Comparison of ENCODE assay signal across 8 mouse cellular contexts in genomic region chr9:55151096-55151495, GRCm38 (mm10). TPM values are rescaled to one million over a fixed set of nuclear protein-coding genes. Genes with fewer than 3 reads are reported as not detected.
DNase-seq lines count a peak whose midpoint lies in the region; ATAC-seq and TF ChIP-seq lines count a peak whose summit lies in the region.

No protein-coding gene starts in this region.

- peaks cover 13% of the 10 kb centered on the region for H3K4me1 ChIP-seq in intestine, embryonic 14.5 days (replicated peaks; ENCODE audit: control insufficient read depth, insufficient read depth, low read length)
- peaks cover 7% of the 10 kb centered on the region for H3K4me1 ChIP-seq in intestine, embryonic 16.5 days (ENCODE audit: control insufficient read depth, insufficient read depth, low read length)
- H3K4me1 ChIP-seq in G1E (ENCODE audit: insufficient read depth, low read depth, low read length), result peaks cover 47% of the 10 kb centered on the region
- H3K4me1 ChIP-seq in forebrain, embryonic 11.5 days (replicated peaks; ENCODE audit: control insufficient read depth, insufficient read depth, low read length), result peaks cover 7% of the 10 kb centered on the region; the same call in 1 of the 2 replicates
- H3K4me1 ChIP-seq in liver, embryonic 11.5 days (replicated peaks; ENCODE audit: control insufficient read depth, insufficient read depth, low read length), result peaks cover 15% of the 10 kb centered on the region
- H3K4me1 ChIP-seq in stomach, embryonic 16.5 days (ENCODE audit: control insufficient read depth, insufficient read depth, low read length), result peaks cover 15% of the 10 kb centered on the region

- H3K9me3 ChIP-seq in intestine, embryonic 14.5 days (ENCODE audit: control insufficient read depth, low read length), result no peaks in the 10 kb centered on the region
- no peaks in the 10 kb centered on the region for H3K9me3 ChIP-seq in intestine, embryonic 16.5 days (ENCODE audit: control insufficient read depth, low read length)
- no peaks in the 10 kb centered on the region for H3K9me3 ChIP-seq in G1E (replicated peaks)
- H3K9me3 ChIP-seq in forebrain, embryonic 11.5 days (ENCODE audit: control insufficient read depth, low read length), result no peaks in the 10 kb centered on the region
- H3K9me3 ChIP-seq in liver, embryonic 11.5 days (ENCODE audit: control insufficient read depth, low read length), result no peaks in the 10 kb centered on the region
- no peaks in the 10 kb centered on the region for H3K9me3 ChIP-seq in stomach, embryonic 16.5 days (replicated peaks; ENCODE audit: control insufficient read depth, low read length)

- no peaks in the 10 kb centered on the region for H3K36me3 ChIP-seq in intestine, embryonic 14.5 days (ENCODE audit: control insufficient read depth, insufficient read depth, low read length)
- H3K36me3 ChIP-seq in intestine, embryonic 16.5 days (ENCODE audit: control insufficient read depth, insufficient read depth, low read length), result no peaks in the 10 kb centered on the region
- peaks cover 23% of the 10 kb centered on the region for H3K36me3 ChIP-seq in G1E (replicated peaks)
- H3K36me3 ChIP-seq in forebrain, embryonic 11.5 days (ENCODE audit: control insufficient read depth, insufficient read depth, low read length), result no peaks in the 10 kb centered on the region
- H3K36me3 ChIP-seq in liver, embryonic 11.5 days (ENCODE audit: control insufficient read depth, insufficient read depth, low read length), result no peaks in the 10 kb centered on the region
- H3K36me3 ChIP-seq in stomach, embryonic 16.5 days (ENCODE audit: control insufficient read depth, insufficient read depth, low read length), result no peaks in the 10 kb centered on the region

- peak overlapping the region; percentile 93 for H3K4me2 ChIP-seq in intestine, embryonic 14.5 days (ENCODE audit: low read length)
- H3K4me2 ChIP-seq in intestine, embryonic 16.5 days (ENCODE audit: low read depth, low read length), result no peak overlapping the region
- H3K4me2 ChIP-seq in forebrain, embryonic 11.5 days (ENCODE audit: low read depth, low read length, severe bottlenecking), result peak overlapping the region; percentile 85
- H3K4me2 ChIP-seq in liver, embryonic 11.5 days, result peak overlapping the region; percentile 85
- peak overlapping the region; percentile 93 for H3K4me2 ChIP-seq in stomach, embryonic 16.5 days (ENCODE audit: low read depth, low read length)

- DNase-seq in intestine, embryonic 14.5 days (ENCODE audit: low spot score), result no peak
- DNase-seq in G1E (ENCODE audit: low spot score), result no peak
- no peak for DNase-seq in forebrain, embryonic 11.5 days (ENCODE audit: low spot score)
- DNase-seq in liver, embryonic 11.5 days (ENCODE audit: low spot score), result no peak
- DNase-seq in embryo, embryonic 9.5 days (ENCODE audit: extremely low spot score), result no peak

- H3K9ac ChIP-seq in intestine, embryonic 14.5 days (ENCODE audit: low read length), result no peak overlapping the region
- no peak overlapping the region for H3K9ac ChIP-seq in intestine, embryonic 16.5 days (ENCODE audit: low read depth, low read length)
- 0 out of 2 replicates have a peak overlapping the region, but pooled peaks have one; percentile 17 for H3K9ac ChIP-seq in forebrain, embryonic 11.5 days (ENCODE audit: low read length)
- H3K9ac ChIP-seq in liver, embryonic 11.5 days (ENCODE audit: low read depth, low read length), result peak overlapping the region; percentile 95; the same call in 1 of the 2 replicates
- no peak overlapping the region for H3K9ac ChIP-seq in stomach, embryonic 16.5 days (ENCODE audit: low read length)

- no peak overlapping the region for H3K4me3 ChIP-seq in intestine, embryonic 14.5 days (ENCODE audit: low read depth, low read length)
- H3K4me3 ChIP-seq in intestine, embryonic 16.5 days (ENCODE audit: low read length), result no peak overlapping the region
- H3K4me3 ChIP-seq in G1E (ENCODE audit: low read depth, low read length), result peak overlapping the region; percentile 81
- peak overlapping the region; percentile 81; the same call in 1 of the 2 replicates for H3K4me3 ChIP-seq in forebrain, embryonic 11.5 days (ENCODE audit: low read depth, low read length)
- H3K4me3 ChIP-seq in liver, embryonic 11.5 days (ENCODE audit: low read depth, low read length), result peak overlapping the region; percentile 68
- peak overlapping the region; percentile 74 for H3K4me3 ChIP-seq in stomach, embryonic 16.5 days (replicated peaks; ENCODE audit: low read length)

- H3K27me3 ChIP-seq in intestine, embryonic 14.5 days (replicated peaks; ENCODE audit: control insufficient read depth, insufficient read depth, low read length), result no peaks in the 10 kb centered on the region
- H3K27me3 ChIP-seq in intestine, embryonic 16.5 days (replicated peaks; ENCODE audit: control insufficient read depth, insufficient read depth, low read length), result no peaks in the 10 kb centered on the region
- H3K27me3 ChIP-seq in G1E (ENCODE audit: insufficient read depth, low read length), result no peaks in the 10 kb centered on the region
- H3K27me3 ChIP-seq in forebrain, embryonic 11.5 days (ENCODE audit: control insufficient read depth, insufficient read depth, low read length), result no peaks in the 10 kb centered on the region
- H3K27me3 ChIP-seq in liver, embryonic 11.5 days (replicated peaks; ENCODE audit: control insufficient read depth, insufficient read depth, low read length), result no peaks in the 10 kb centered on the region
- no peaks in the 10 kb centered on the region for H3K27me3 ChIP-seq in stomach, embryonic 16.5 days (ENCODE audit: control insufficient read depth, insufficient read depth, low read length)

- no peak overlapping the region for H3K27ac ChIP-seq in intestine, embryonic 14.5 days (ENCODE audit: low read depth)
- H3K27ac ChIP-seq in intestine, embryonic 16.5 days (ENCODE audit: low read length), result no peak overlapping the region
- H3K27ac ChIP-seq in forebrain, embryonic 11.5 days (ENCODE audit: low read depth, low read length), result no peak overlapping the region
- H3K27ac ChIP-seq in liver, embryonic 11.5 days (ENCODE audit: low read depth, low read length), result no peak overlapping the region
- no peak overlapping the region for H3K27ac ChIP-seq in stomach, embryonic 16.5 days (ENCODE audit: low read length)

- ATAC-seq in intestine, embryonic 14.5 days (replicated peaks; ENCODE audit: low FRiP score, low TSS enrichment, low read depth), result no peak
- no peak for ATAC-seq in intestine, embryonic 16.5 days
- no peak for ATAC-seq in G1E (ENCODE audit: extremely low read depth, insufficient number of reproducible peaks, low FRiP score, poor library complexity, severe bottlenecking)
- ATAC-seq in forebrain, embryonic 11.5 days (replicated peaks; ENCODE audit: low FRiP score), result no peak
- ATAC-seq in liver, embryonic 11.5 days (replicated peaks; ENCODE audit: low FRiP score), result no peak
- no peak for ATAC-seq in stomach, embryonic 16.5 days (ENCODE audit: insufficient read depth, low FRiP score)
- ATAC-seq in megakaryocyte progenitor cell, adult 5-6 weeks (replicated peaks; ENCODE audit: poor library complexity), result no peak

- TF ChIP-seq CTCF in G1E (IDR thresholded peaks at IDR 0.05; ENCODE audit: low read depth, low read length), result no peak

RNA-seq across cellular contexts. Expression of gene Ube2q2, which starts 2.4 kb away (rescaled TPM):
- polyA plus RNA-seq in intestine, embryonic 14.5 days (2014; fragmentation: Nextera tagmentation; extraction: Ambion mirVana), result 33.2 and 33.8 TPM in 2 replicates
- polyA plus RNA-seq in intestine, embryonic 16.5 days (2015; fragmentation: Nextera tagmentation; extraction: Ambion mirVana), result 10.6 and 12.2 TPM in 2 replicates
- 74.3 and 86.9 TPM in 2 replicates for total RNA-seq in G1E (2014; fragmentation: Nextera tagmentation)
- total RNA-seq in G1E (2017), result 78.4 and 90.6 TPM in 2 replicates
- polyA plus RNA-seq in G1E (2012), result 31.6 and 42.3 TPM in 2 replicates
- polyA plus RNA-seq in forebrain, embryonic 11.5 days (2014; fragmentation: Nextera tagmentation; extraction: Ambion mirVana), result 46.1 and 49.4 TPM in 2 replicates
- polyA plus RNA-seq in liver, embryonic 11.5 days (2014; fragmentation: Nextera tagmentation; extraction: Ambion mirVana), result 34.8 and 36.9 TPM in 2 replicates
- polyA plus RNA-seq in stomach, embryonic 16.5 days (2015; fragmentation: Nextera tagmentation; extraction: Ambion mirVana), result 14.3 and 15.8 TPM in 2 replicates
- total RNA-seq in megakaryocyte progenitor cell, adult 5-6 weeks (2015), result 44.4 and 46.8 TPM in 2 replicates
- 45.2 and 57.7 TPM in 2 replicates for total RNA-seq in megakaryocyte progenitor cell, adult 5-6 weeks (2017)

RNA-seq across cellular contexts. Expression of gene Fbxo22, which starts 57.6 kb away (rescaled TPM):
- 57.5 and 63.0 TPM in 2 replicates for polyA plus RNA-seq in intestine, embryonic 14.5 days (2014; fragmentation: Nextera tagmentation; extraction: Ambion mirVana)
- polyA plus RNA-seq in intestine, embryonic 16.5 days (2015; fragmentation: Nextera tagmentation; extraction: Ambion mirVana), result 55.3 and 61.0 TPM in 2 replicates
- total RNA-seq in G1E (2014; fragmentation: Nextera tagmentation), result 70.2 and 88.0 TPM in 2 replicates
- 57.0 and 60.0 TPM in 2 replicates for total RNA-seq in G1E (2017)
- 12.0 and 14.5 TPM in 2 replicates for polyA plus RNA-seq in G1E (2012)
- polyA plus RNA-seq in forebrain, embryonic 11.5 days (2014; fragmentation: Nextera tagmentation; extraction: Ambion mirVana), result 87.5 and 87.8 TPM in 2 replicates
- polyA plus RNA-seq in liver, embryonic 11.5 days (2014; fragmentation: Nextera tagmentation; extraction: Ambion mirVana), result 52.0 and 57.9 TPM in 2 replicates
- 50.0 and 50.8 TPM in 2 replicates for polyA plus RNA-seq in stomach, embryonic 16.5 days (2015; fragmentation: Nextera tagmentation; extraction: Ambion mirVana)
- 58.7 and 59.2 TPM in 2 replicates for total RNA-seq in megakaryocyte progenitor cell, adult 5-6 weeks (2015)
- 52.7 and 56.9 TPM in 2 replicates for total RNA-seq in megakaryocyte progenitor cell, adult 5-6 weeks (2017)

Comparison
In these comparisons a context has a peak if more than half of its experiments do, and no peak if none do; other contexts are left out.
1. H3K4me3 ChIP-seq: peak in G1E (single experiment), forebrain, embryonic 11.5 days (single experiment), liver, embryonic 11.5 days (single experiment) and stomach, embryonic 16.5 days (single experiment); none in intestine, embryonic 14.5 days (single experiment) and intestine, embryonic 16.5 days (single experiment).
2. H3K9ac ChIP-seq: peak in forebrain, embryonic 11.5 days (single experiment) and liver, embryonic 11.5 days (single experiment); none in intestine, embryonic 14.5 days (single experiment), intestine, embryonic 16.5 days (single experiment) and stomach, embryonic 16.5 days (single experiment).